Mouse (Mus musculus) kidney, postnatal 0 days (tissue): ENCODE measurements at regions not wholly inside any gene's neighbourhood (a gene's known extent, or its start where the extent isn't known, plus 50 kb on each side); places are given as distances from the start of the nearest gene placed in this dataset.
A peak's percentile ranks its signal among the peaks of the same experiment; 100 is the strongest.

Source experiments
- ATAC-seq: fragments of 200-750 bp; cut with Nextera tagmentation; replicated peaks from 2 replicates; pipeline ENCODE4 v1.8.0; 2017; ENCODE audit warnings: low read depth, moderate number of reproducible peaks, moderate TSS enrichment, moderate library complexity; ENCODE audit not compliant: low FRiP score
- DNase-seq: peaks from one replicate; pipeline ENCODE4 v3.0.0-alpha.2; 2016; ENCODE audit warnings: low spot score
- H3K27ac ChIP-seq: fragments of 300-500 bp; sonication (generic); 2 replicates; pipeline ENCODE4 v1.5.1; 2014; ENCODE audit warnings: mild to moderate bottlenecking
- H3K27me3 ChIP-seq: fragments of 300-500 bp; sonication (generic); 2 replicates; pipeline ENCODE4 v1.6.1; 2014; ENCODE audit warnings: low read length, mixed read lengths; ENCODE audit not compliant: insufficient read depth
- H3K36me3 ChIP-seq: fragments of 300-500 bp; sonication (generic); 2 replicates; pipeline ENCODE4 v1.6.1; 2014; ENCODE audit warnings: low read length, mixed read lengths; ENCODE audit not compliant: insufficient read depth
- H3K4me1 ChIP-seq: fragments of 300-500 bp; sonication (generic); replicated peaks from 2 replicates; pipeline ENCODE4 v1.6.1; 2014; ENCODE audit warnings: antibody characterized with exemption, low read length, mixed read lengths; ENCODE audit not compliant: insufficient read depth
- H3K4me2 ChIP-seq: fragments of 300-500 bp; sonication (generic); 2 replicates; pipeline ENCODE4 v1.6.1; 2014; ENCODE audit warnings: mild to moderate bottlenecking, low read length, moderate library complexity, mixed read lengths
- H3K4me3 ChIP-seq: fragments of 300-500 bp; sonication (generic); replicated peaks from 2 replicates; pipeline ENCODE4 v1.5.1; 2014; ENCODE audit warnings: low read depth, low read length
- H3K9ac ChIP-seq: fragments of 300-500 bp; sonication (generic); 2 replicates; pipeline ENCODE4 v1.6.1; 2014; ENCODE audit warnings: low read depth, low read length
- H3K9me3 ChIP-seq: fragments of 300-500 bp; sonication (generic); replicated peaks from 2 replicates; pipeline ENCODE4 v1.6.1; 2016; ENCODE audit warnings: low read length, inconsistent platforms, mixed read lengths
- CTCF ChIP-seq: IDR thresholded peaks from 2 replicates; pipeline ENCODE4 v1.5.1; 2016; ENCODE audit warnings: antibody characterized with exemption, low read depth, mild to moderate bottlenecking, moderate library complexity
- WGBS: fragments of 180-500 bp; shearing (Covaris S2); extraction: QIAGEN DNeasy Blood & Tissue Kit; methylation state at CpG from one replicate; pipeline ENCODE4 v1.1.7; 2014; 5-methylcytosine and 5-hydroxymethylcytosine counted together

- H3K4me1 ChIP-seq = no peaks in the 10 kb centered on the region; the same call in 1 of the 2 replicates
- no peak for DNase-seq
- TF ChIP-seq CTCF = no peak
- H3K4me2 ChIP-seq = no peak overlapping the region
- H3K27ac ChIP-seq = no peak overlapping the region
- H3K27me3 ChIP-seq = no peaks in the 10 kb centered on the region
- no peaks in the 10 kb centered on the region for H3K9me3 ChIP-seq
- no peak for ATAC-seq
- WGBS = 95% methylated on average over 4 of the region's 4 CpGs
- H3K4me3 ChIP-seq = no peak overlapping the region
- no peaks in the 10 kb centered on the region for H3K36me3 ChIP-seq
- no peak overlapping the region for H3K9ac ChIP-seq
These were observed 62.3 kb upstream of the Akap6 start for GRCm38 (mm10) chr12:52636920-52637319.

GRCm38 (mm10) chr12:52637506-52638249, 61.5 kb upstream of the Akap6 start:
- H3K4me2 ChIP-seq = no peak overlapping the region
- H3K9ac ChIP-seq = no peak overlapping the region
- ATAC-seq (no peak), DNase-seq (peak; percentile 75)
- TF ChIP-seq CTCF = peak; percentile 65
- H3K9me3 ChIP-seq = no peaks in the 10 kb centered on the region
- H3K4me1 ChIP-seq = no peaks in the 10 kb centered on the region; the same call in 1 of the 2 replicates
- no peaks in the 10 kb centered on the region for H3K27me3 ChIP-seq
- H3K4me3 ChIP-seq = no peak overlapping the region
- peak overlapping the region; percentile 38 for H3K27ac ChIP-seq
- no peaks in the 10 kb centered on the region for H3K36me3 ChIP-seq
- WGBS = 56% methylated on average over 14 of the region's 14 CpGs

GRCm38 (mm10) chr12:52638461-52638860, 60.7 kb upstream of the Akap6 start:
- ATAC-seq (peak; percentile 69; the same call in 1 of the 2 replicates), DNase-seq (peak; percentile 85)
- Histone ChIP-seq H3K9me3 (no peaks in the 10 kb centered on the region), H3K27ac (0 out of 2 replicates have a peak overlapping the region, but pooled peaks have one; percentile 38), H3K36me3 (no peaks in the 10 kb centered on the region), H3K4me2 (no peak overlapping the region), H3K27me3 (no peaks in the 10 kb centered on the region), H3K9ac (no peak overlapping the region), H3K4me3 (no peak overlapping the region), H3K4me1 (no peaks in the 10 kb centered on the region; the same call in 1 of the 2 replicates)
- TF ChIP-seq CTCF = no peak
- 35% methylated on average over 11 of the region's 11 CpGs for WGBS

GRCm38 (mm10) chr12:52644059-52644458, 55.1 kb upstream of the Akap6 start:
- DNase-seq (no peak), ATAC-seq (no peak)
- Histone ChIP-seq H3K4me1 (no peaks in the 10 kb centered on the region), H3K4me2 (no peak overlapping the region), H3K9me3 (no peaks in the 10 kb centered on the region), H3K27ac (no peak overlapping the region), H3K4me3 (no peak overlapping the region), H3K36me3 (no peaks in the 10 kb centered on the region), H3K9ac (no peak overlapping the region), H3K27me3 (no peaks in the 10 kb centered on the region)
- no peak for TF ChIP-seq CTCF
- 58% methylated on average over 5 of the region's 5 CpGs for WGBS
